Mouse (Mus musculus): ENCODE data around the gene Lgr6. TPM values are rescaled to one million over a fixed set of nuclear protein-coding genes. Genes with fewer than 3 reads are reported as not detected.

Lgr6 gene
- polyA plus RNA-seq, 1 experiment from 2014 or later = 1.2 TPM

DNA sequence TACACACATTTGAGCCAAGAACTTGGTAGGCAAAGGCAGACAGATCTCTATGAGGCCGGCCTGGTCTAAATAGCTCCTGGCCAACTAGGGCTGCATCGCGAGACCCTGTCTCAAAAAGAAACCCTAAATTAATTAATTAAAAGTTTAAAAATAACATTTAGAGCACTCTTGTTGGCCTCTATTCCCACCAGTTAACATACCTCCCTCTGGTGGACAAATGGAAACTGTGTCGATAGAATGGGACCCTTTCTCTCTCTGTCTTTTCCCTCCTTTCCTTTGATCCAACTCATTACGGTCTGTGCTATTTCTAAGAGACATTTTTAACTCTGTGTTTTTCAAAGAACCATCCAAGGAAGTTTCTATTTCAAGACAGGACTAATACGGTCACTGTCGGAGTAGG is 144.4 kb downstream of the Lgr6 start:
- Histone ChIP-seq H3K9ac (ENCODE audit: low read length) (no peak overlapping the region), H3K27me3 (ENCODE audit: control insufficient read depth, insufficient read depth, low read length) (no peaks in the 10 kb centered on the region), H3K4me2 (ENCODE audit: low read depth, low read length) (no peak overlapping the region), H3K4me3 (replicated peaks; ENCODE audit: low read length) (no peak overlapping the region), H3K9me3 (replicated peaks; ENCODE audit: control insufficient read depth, low read length) (no peaks in the 10 kb centered on the region), H3K36me3 (ENCODE audit: control insufficient read depth, insufficient read depth, low read length) (no peaks in the 10 kb centered on the region), H3K4me1 (ENCODE audit: control insufficient read depth, insufficient read depth, low read length) (peaks cover 15% of the 10 kb centered on the region), H3K27ac (ENCODE audit: low read length) (no peak overlapping the region)
- ATAC-seq (ENCODE audit: insufficient read depth, low FRiP score) = no peak
- WGBS = 56% methylated on average over 7 of the region's 7 CpGs

DNA sequence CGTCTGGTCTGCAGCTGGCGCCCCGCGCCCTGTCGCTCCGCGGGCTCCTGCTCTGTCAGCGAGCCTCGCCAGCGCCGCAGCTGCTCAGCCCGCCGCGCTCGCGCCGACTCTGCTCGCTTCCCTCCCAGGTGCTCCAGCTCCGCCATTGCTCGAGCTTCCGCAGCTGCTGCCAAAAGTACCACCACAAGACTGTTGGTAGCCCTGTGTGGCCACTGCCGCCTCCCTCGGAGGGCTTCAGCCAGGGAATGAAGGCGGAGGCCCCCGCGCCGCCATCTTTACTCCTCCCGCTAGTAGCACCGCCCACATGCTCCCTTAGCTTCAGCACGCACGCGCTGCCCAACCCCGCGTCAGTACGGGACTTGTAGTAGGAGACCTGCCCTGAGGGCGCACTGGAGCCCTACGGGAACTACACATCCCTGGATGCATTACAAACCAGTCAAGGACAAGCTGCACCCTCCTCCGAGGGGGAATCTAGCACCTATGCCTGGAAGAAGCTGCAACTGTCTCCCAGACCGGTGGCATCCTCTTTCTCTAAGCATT is 149.4 kb downstream of the Lgr6 start, which contains the start of gene Ppp1r12b:
Gene Ppp1r12b, minus strand, starts transcription at position 306 of the 540 bp plus-strand sequence.
- H3K9me3 ChIP-seq (replicated peaks; ENCODE audit: control insufficient read depth, low read length) = no peaks in the 10 kb centered on the region
- H3K27ac ChIP-seq (ENCODE audit: low read length) = peak within 1 kb of the TSS; percentile 76
- WGBS = under 1% methylated on average over 39 of the region's 39 CpGs
- no peaks in the 10 kb centered on the region for H3K27me3 ChIP-seq (ENCODE audit: control insufficient read depth, insufficient read depth, low read length)
- H3K9ac ChIP-seq (ENCODE audit: low read length) = peak within 1 kb of the TSS; percentile 93
- peak within 1 kb of the TSS; percentile 90 for H3K4me2 ChIP-seq (ENCODE audit: low read depth, low read length)
- peak; percentile 99 for ATAC-seq (ENCODE audit: insufficient read depth, low FRiP score)
- H3K36me3 ChIP-seq (ENCODE audit: control insufficient read depth, insufficient read depth, low read length) = no peaks in the 10 kb centered on the region
- peaks cover 5% of the 10 kb centered on the region; the same call in 1 of the 2 replicates for H3K4me1 ChIP-seq (ENCODE audit: control insufficient read depth, insufficient read depth, low read length)
- H3K4me3 ChIP-seq (replicated peaks; ENCODE audit: low read length) = peak within 1 kb of the TSS; percentile 78

DNA sequence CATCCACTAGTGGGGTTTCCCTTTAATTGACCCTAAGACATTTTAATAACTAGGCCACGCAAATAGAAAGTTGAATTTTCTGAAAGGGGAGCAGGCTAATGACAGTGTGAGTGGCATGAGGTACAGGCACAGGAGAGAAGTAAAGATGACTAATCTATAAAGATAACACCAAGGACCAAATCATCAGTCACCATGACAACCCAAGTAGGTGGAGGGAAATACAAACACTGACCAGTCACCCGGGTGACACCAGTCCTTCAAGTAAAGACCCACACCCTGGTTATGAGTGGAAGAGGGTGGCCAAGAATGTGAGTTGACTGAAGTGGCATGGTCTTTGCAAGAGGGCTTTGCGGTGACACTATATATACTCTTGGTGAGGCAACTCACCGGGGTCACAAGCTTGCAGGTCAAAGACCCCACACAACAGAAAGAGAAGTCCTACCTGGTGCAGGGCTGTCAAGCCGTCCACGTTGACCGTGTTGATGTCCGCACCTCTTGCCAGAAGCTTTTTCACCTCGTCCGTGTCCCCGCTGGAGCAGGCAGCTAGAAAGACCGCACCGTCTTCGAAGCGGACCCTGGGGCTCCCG is 149.9 kb downstream of the Lgr6 start:
- Histone ChIP-seq H3K4me3 (replicated peaks; ENCODE audit: low read length) (peak overlapping the region; percentile 78), H3K36me3 (ENCODE audit: control insufficient read depth, insufficient read depth, low read length) (no peaks in the 10 kb centered on the region), H3K27me3 (ENCODE audit: control insufficient read depth, insufficient read depth, low read length) (no peaks in the 10 kb centered on the region), H3K9ac (ENCODE audit: low read length) (peak overlapping the region; percentile 93), H3K27ac (ENCODE audit: low read length) (peak overlapping the region; percentile 76), H3K9me3 (replicated peaks; ENCODE audit: control insufficient read depth, low read length) (no peaks in the 10 kb centered on the region), H3K4me1 (ENCODE audit: control insufficient read depth, insufficient read depth, low read length) (peaks cover 5% of the 10 kb centered on the region; the same call in 1 of the 2 replicates), H3K4me2 (ENCODE audit: low read depth, low read length) (peak overlapping the region; percentile 90)
- ATAC-seq (ENCODE audit: insufficient read depth, low FRiP score) = no peak; the same call in 1 of the 2 replicates
- 2% methylated on average over 16 of the region's 16 CpGs for WGBS

DNA sequence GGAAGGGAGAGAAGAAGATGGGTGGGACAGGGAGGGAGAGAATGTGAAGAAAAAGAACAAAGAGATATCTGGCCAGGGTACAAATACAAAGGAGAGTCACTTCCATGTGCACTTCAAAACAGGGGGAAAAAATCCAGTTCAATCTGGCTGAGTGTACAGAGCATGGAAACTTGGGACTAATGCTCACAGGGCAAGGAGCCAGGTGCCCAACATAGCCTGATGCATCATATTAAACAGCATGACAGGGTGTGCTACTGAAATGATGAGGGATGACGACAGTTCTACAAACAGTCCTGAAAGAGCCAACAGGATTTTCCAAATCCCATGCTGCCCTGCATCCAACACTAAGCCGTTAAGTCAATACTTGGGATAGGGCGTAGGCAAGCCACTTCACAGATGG is 155.1 kb downstream of the Lgr6 start:
- peaks cover 5% of the 10 kb centered on the region; the same call in 1 of the 2 replicates for H3K4me1 ChIP-seq (ENCODE audit: control insufficient read depth, insufficient read depth, low read length)
- H3K27ac ChIP-seq (ENCODE audit: low read length) = no peak overlapping the region
- no peak overlapping the region for H3K4me2 ChIP-seq (ENCODE audit: low read depth, low read length)
- no peaks in the 10 kb centered on the region for H3K27me3 ChIP-seq (ENCODE audit: control insufficient read depth, insufficient read depth, low read length)
- no peak overlapping the region for H3K4me3 ChIP-seq (replicated peaks; ENCODE audit: low read length)
- 69% methylated on average over 3 of the region's 3 CpGs for WGBS
- no peaks in the 10 kb centered on the region for H3K36me3 ChIP-seq (ENCODE audit: control insufficient read depth, insufficient read depth, low read length)
- ATAC-seq (ENCODE audit: insufficient read depth, low FRiP score) = no peak
- H3K9me3 ChIP-seq (replicated peaks; ENCODE audit: control insufficient read depth, low read length) = no peaks in the 10 kb centered on the region
- H3K9ac ChIP-seq (ENCODE audit: low read length) = no peak overlapping the region

DNA sequence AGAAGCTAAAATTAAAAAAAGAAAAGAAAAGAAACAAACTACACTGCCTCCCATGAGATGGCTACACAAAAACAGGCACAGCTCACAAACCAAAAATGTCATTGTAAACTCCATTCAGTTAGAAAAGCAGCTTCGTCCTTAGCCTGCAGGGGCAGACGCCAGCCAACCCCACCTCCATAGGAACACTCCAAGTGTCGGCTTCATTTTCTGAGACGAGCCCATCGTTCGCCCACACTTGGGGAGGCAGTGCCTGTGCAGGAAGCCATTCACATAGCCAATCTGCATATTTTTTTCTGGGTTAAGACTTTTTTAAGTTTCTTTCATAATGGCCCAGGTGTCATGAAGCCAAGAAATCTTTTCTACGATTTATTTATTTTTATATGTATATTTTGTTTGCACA is 157.5 kb downstream of the Lgr6 start:
- no peak overlapping the region for H3K9ac ChIP-seq (ENCODE audit: low read length)
- no peaks in the 10 kb centered on the region for H3K9me3 ChIP-seq (replicated peaks; ENCODE audit: control insufficient read depth, low read length)
- H3K4me1 ChIP-seq (ENCODE audit: control insufficient read depth, insufficient read depth, low read length) = no peaks in the 10 kb centered on the region
- no peak overlapping the region for H3K4me2 ChIP-seq (ENCODE audit: low read depth, low read length)
- no peaks in the 10 kb centered on the region for H3K27me3 ChIP-seq (ENCODE audit: control insufficient read depth, insufficient read depth, low read length)
- H3K36me3 ChIP-seq (ENCODE audit: control insufficient read depth, insufficient read depth, low read length) = no peaks in the 10 kb centered on the region
- WGBS = 83% methylated on average over 7 of the region's 7 CpGs
- no peak overlapping the region for H3K4me3 ChIP-seq (replicated peaks; ENCODE audit: low read length)
- no peak for ATAC-seq (ENCODE audit: insufficient read depth, low FRiP score)
- no peak overlapping the region for H3K27ac ChIP-seq (ENCODE audit: low read length)

DNA sequence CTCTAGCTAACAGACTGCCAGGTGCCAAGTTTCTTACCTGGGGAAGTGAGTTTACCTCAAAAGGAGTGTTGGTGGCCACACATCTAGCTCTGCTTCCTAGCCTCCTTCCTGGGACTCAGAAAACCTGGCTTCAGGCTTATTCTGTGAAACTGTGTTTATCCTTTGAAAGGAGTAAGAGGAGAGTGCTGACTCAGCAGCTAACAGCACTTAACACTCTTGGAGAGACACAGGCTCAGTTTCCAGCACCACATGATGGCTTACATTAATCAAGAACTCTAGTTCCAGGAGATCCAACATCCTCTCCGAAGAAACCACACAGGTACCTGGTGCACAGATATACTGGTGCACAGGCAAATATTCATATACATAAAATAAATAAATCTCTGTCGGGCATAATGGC is 162.2 kb downstream of the Lgr6 start:
- 87% methylated on average over 2 of the region's 2 CpGs for WGBS
- Histone ChIP-seq H3K9me3 (replicated peaks; ENCODE audit: control insufficient read depth, low read length) (no peaks in the 10 kb centered on the region), H3K4me2 (ENCODE audit: low read depth, low read length) (no peak overlapping the region), H3K4me3 (replicated peaks; ENCODE audit: low read length) (no peak overlapping the region), H3K36me3 (ENCODE audit: control insufficient read depth, insufficient read depth, low read length) (no peaks in the 10 kb centered on the region), H3K27ac (ENCODE audit: low read length) (no peak overlapping the region), H3K27me3 (ENCODE audit: control insufficient read depth, insufficient read depth, low read length) (no peaks in the 10 kb centered on the region), H3K9ac (ENCODE audit: low read length) (no peak overlapping the region), H3K4me1 (ENCODE audit: control insufficient read depth, insufficient read depth, low read length) (peaks cover 7% of the 10 kb centered on the region; the same call in 1 of the 2 replicates)
- ATAC-seq (ENCODE audit: insufficient read depth, low FRiP score) = no peak

DNA sequence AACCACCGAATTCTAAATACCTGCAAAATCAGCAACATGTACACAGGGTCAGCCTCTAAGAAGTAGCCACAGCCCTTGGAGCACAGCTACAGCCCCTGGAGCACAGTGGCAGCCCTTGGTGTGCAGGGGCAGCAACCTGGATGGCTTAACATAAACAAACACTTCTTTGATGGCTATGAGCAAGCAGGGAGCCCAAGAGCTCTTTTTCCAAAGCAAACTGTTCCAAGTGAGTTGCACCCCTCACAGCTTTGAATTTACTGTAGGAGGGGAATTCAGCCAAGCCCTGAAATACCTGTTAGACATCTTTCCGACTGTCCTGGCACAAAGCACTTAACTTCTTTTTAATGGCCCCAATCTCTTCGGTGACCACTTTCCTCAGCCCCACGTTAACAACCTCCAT is 164.2 kb downstream of the Lgr6 start:
- ATAC-seq (ENCODE audit: insufficient read depth, low FRiP score) = no peak
- H3K27me3 ChIP-seq (ENCODE audit: control insufficient read depth, insufficient read depth, low read length) = no peaks in the 10 kb centered on the region
- no peak overlapping the region for H3K9ac ChIP-seq (ENCODE audit: low read length)
- H3K4me1 ChIP-seq (ENCODE audit: control insufficient read depth, insufficient read depth, low read length) = peaks cover 7% of the 10 kb centered on the region; the same call in 1 of the 2 replicates
- H3K4me3 ChIP-seq (replicated peaks; ENCODE audit: low read length) = no peak overlapping the region
- no peak overlapping the region for H3K4me2 ChIP-seq (ENCODE audit: low read depth, low read length)
- WGBS = 38% methylated on average over 4 of the region's 4 CpGs
- no peaks in the 10 kb centered on the region for H3K36me3 ChIP-seq (ENCODE audit: control insufficient read depth, insufficient read depth, low read length)
- 0 out of 2 replicates have a peak overlapping the region, but pooled peaks have one; percentile 27 for H3K27ac ChIP-seq (ENCODE audit: low read length)
- H3K9me3 ChIP-seq (replicated peaks; ENCODE audit: control insufficient read depth, low read length) = no peaks in the 10 kb centered on the region

DNA sequence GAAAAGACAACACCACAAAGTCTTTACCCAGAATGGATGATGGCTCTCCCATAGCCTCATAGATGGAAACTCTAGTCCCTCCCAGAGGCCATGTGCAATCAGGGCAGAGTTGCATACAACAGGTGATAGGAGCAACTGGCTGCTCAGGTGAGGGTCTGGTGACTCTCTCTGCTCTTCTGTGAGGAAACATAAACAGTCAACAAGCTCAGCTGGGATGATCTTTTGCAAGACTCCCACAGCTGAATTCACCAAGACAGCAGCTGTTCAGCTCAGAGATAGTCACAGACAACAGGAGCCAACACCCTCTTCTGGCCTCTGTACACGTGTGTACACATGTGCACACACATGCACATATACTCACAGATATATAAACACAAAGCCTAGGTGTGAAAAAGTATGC is 166.8 kb downstream of the Lgr6 start:
- ATAC-seq (ENCODE audit: insufficient read depth, low FRiP score) = no peak
- H3K9ac ChIP-seq (ENCODE audit: low read length) = no peak overlapping the region

DNA sequence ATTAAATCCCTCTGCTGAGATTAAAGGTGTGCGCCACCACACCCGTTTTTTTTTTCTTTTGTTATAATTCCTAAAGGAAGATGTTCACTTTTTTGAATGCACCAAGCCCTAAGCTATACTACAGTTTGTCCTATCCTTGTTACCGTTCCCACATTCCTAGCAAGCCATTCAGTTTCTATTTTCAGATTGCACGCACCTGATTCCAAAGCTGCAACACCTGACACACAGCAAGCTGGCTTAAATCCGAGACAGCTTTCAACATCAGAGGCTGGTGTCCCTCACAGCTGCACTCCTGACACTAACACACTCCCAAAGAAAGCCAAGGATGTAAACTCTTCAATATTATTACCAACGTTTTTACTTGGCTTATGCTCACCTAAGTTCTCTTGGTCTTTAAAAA is 168.7 kb downstream of the Lgr6 start:
- no peak overlapping the region for H3K4me2 ChIP-seq (ENCODE audit: low read depth, low read length)
- WGBS = 84% methylated on average over 6 of the region's 6 CpGs
- no peak overlapping the region for H3K9ac ChIP-seq (ENCODE audit: low read length)
- peaks cover 7% of the 10 kb centered on the region; the same call in 1 of the 2 replicates for H3K4me1 ChIP-seq (ENCODE audit: control insufficient read depth, insufficient read depth, low read length)
- no peak overlapping the region for H3K4me3 ChIP-seq (replicated peaks; ENCODE audit: low read length)
- H3K9me3 ChIP-seq (replicated peaks; ENCODE audit: control insufficient read depth, low read length) = no peaks in the 10 kb centered on the region
- ATAC-seq (ENCODE audit: insufficient read depth, low FRiP score) = no peak
- no peak overlapping the region for H3K27ac ChIP-seq (ENCODE audit: low read length)
- no peaks in the 10 kb centered on the region for H3K36me3 ChIP-seq (ENCODE audit: control insufficient read depth, insufficient read depth, low read length)
- no peaks in the 10 kb centered on the region for H3K27me3 ChIP-seq (ENCODE audit: control insufficient read depth, insufficient read depth, low read length)

More for the DNA sequence above, 166.8 kb downstream of the Lgr6 start:
- no peak overlapping the region for H3K4me2 ChIP-seq (ENCODE audit: low read depth, low read length)
- no peaks in the 10 kb centered on the region for H3K36me3 ChIP-seq (ENCODE audit: control insufficient read depth, insufficient read depth, low read length)
- H3K9me3 ChIP-seq (replicated peaks; ENCODE audit: control insufficient read depth, low read length) = no peaks in the 10 kb centered on the region
- 76% methylated on average over 1 of the region's 1 CpGs for WGBS
- no peak overlapping the region for H3K27ac ChIP-seq (ENCODE audit: low read length)
- no peaks in the 10 kb centered on the region for H3K27me3 ChIP-seq (ENCODE audit: control insufficient read depth, insufficient read depth, low read length)
- H3K4me1 ChIP-seq (ENCODE audit: control insufficient read depth, insufficient read depth, low read length) = peaks cover 7% of the 10 kb centered on the region; the same call in 1 of the 2 replicates
- no peak overlapping the region for H3K4me3 ChIP-seq (replicated peaks; ENCODE audit: low read length)

Measured in stomach, embryonic 16.5 days (tissue).